Mouse (Mus musculus): ENCODE measurements around the gene Igdcc4.

- no peak for TF ChIP-seq POLR2A (IDR thresholded peaks at IDR 0.05; ENCODE audit: control insufficient read depth, low read depth, low read length)
- no peak for TF ChIP-seq CTCF (IDR thresholded peaks at IDR 0.05; ENCODE audit: control insufficient read depth, insufficient read depth, insufficient replicate concordance, low read depth, low read length)
Observed at GRCm38 (mm10) chr9:65086801-65087200, 14.5 kb upstream of the Igdcc4 start.
